Mouse (Mus musculus) stomach, embryonic 14.5 days (tissue): ENCODE results near the gene Slc35d3. TPM values are rescaled to one million over a fixed set of nuclear protein-coding genes. Genes with fewer than 3 reads are reported as not detected.

Experiments
- polyA plus RNA-seq: library from polyadenylated mRNA; unstranded; fragments of >200 nt; fragmentation: Nextera tagmentation; extraction: Ambion mirVana; gene quantifications from 2 replicates; pipeline ENCODE4 v1.2.1, GENCODE M21; 2014

The Slc35d3 gene
- polyA plus RNA-seq, 1 experiment from 2014 or later, result 0.14 TPM

Other genes starting within 250 kb of the Slc35d3 start
- not detected in 2 replicates for gene Il22ra2, start 229.5 kb downstream of the Slc35d3 start, polyA plus RNA-seq
- gene Il20ra, start 138.9 kb downstream of the Slc35d3 start, polyA plus RNA-seq, result 0.23 and 0.55 TPM in 2 replicates
- 34.8 and 37.3 TPM in 2 replicates for gene Pex7, start 56.2 kb upstream of the Slc35d3 start, polyA plus RNA-seq
- gene Map3k5, start 83.0 kb upstream of the Slc35d3 start, polyA plus RNA-seq, result 4.6 and 5.0 TPM in 2 replicates